Mouse (Mus musculus) liver, embryonic 11.5 days (tissue): ENCODE data around the gene Plekhg1. TPM values are rescaled to one million over a fixed set of nuclear protein-coding genes. Genes with fewer than 3 reads are reported as not detected.

Experiments used
- ATAC-seq: fragments of 200-750 bp; cut with Nextera tagmentation; replicated peaks from 2 replicates; pipeline ENCODE4 v1.8.0; 2017; ENCODE audit warnings: moderate number of reproducible peaks, mild to moderate bottlenecking, moderate TSS enrichment, moderate library complexity; ENCODE audit not compliant: low FRiP score
- DNase-seq: peaks from one replicate; pipeline ENCODE4 v3.0.0-alpha.2; 2017; ENCODE audit warnings: low spot score
- H3K27ac ChIP-seq: fragments of 300-500 bp; sonication (generic); 2 replicates; pipeline ENCODE4 v1.5.1; 2014; ENCODE audit warnings: mild to moderate bottlenecking, low read depth, low read length, control low read depth
- H3K27me3 ChIP-seq: fragments of 300-500 bp; sonication (generic); replicated peaks from 2 replicates; pipeline ENCODE4 v1.6.1; 2014; ENCODE audit warnings: low read length, mixed read lengths; ENCODE audit not compliant: control insufficient read depth, insufficient read depth
- H3K36me3 ChIP-seq: fragments of 300-500 bp; sonication (generic); 2 replicates; pipeline ENCODE4 v1.6.1; 2014; ENCODE audit warnings: mild to moderate bottlenecking, low read length, moderate library complexity, mixed read lengths; ENCODE audit not compliant: control insufficient read depth, insufficient read depth
- H3K4me1 ChIP-seq: fragments of 300-500 bp; sonication (generic); replicated peaks from 2 replicates; pipeline ENCODE4 v1.6.1; 2014; ENCODE audit warnings: low read length, mixed read lengths; ENCODE audit not compliant: control insufficient read depth, insufficient read depth
- H3K4me2 ChIP-seq: fragments of 300-500 bp; sonication (generic); 2 replicates; pipeline ENCODE4 v1.6.1; 2014; ENCODE audit warnings: mild to moderate bottlenecking, control low read depth, moderate library complexity
- H3K4me3 ChIP-seq: fragments of 300-500 bp; sonication (generic); 2 replicates; pipeline ENCODE4 v1.5.1; 2014; ENCODE audit warnings: low read depth, low read length, control low read depth
- H3K9ac ChIP-seq: fragments of 300-500 bp; sonication (generic); 2 replicates; pipeline ENCODE4 v1.6.1; 2014; ENCODE audit warnings: low read depth, low read length, control low read depth
- H3K9me3 ChIP-seq: fragments of 300-500 bp; sonication (generic); 2 replicates; pipeline ENCODE4 v1.6.1; 2016; ENCODE audit warnings: low read length, inconsistent platforms, mixed read lengths; ENCODE audit not compliant: control insufficient read depth
- WGBS: fragments of 180-500 bp; shearing (Covaris S2); extraction: QIAGEN DNeasy Blood & Tissue Kit; methylation state at CpG from one replicate; pipeline ENCODE4 v1.1.7; 2014; 5-methylcytosine and 5-hydroxymethylcytosine counted together
- polyA plus RNA-seq: library from polyadenylated mRNA; unstranded; fragments of >200 nt; fragmentation: Nextera tagmentation; extraction: Ambion mirVana; gene quantifications from 2 replicates; pipeline ENCODE4 v1.2.1, GENCODE M21; 2014

Gene Plekhg1
- polyA plus RNA-seq, 1 experiment from 2014 or later = 4.9 TPM

GRCm38 (mm10) chr10:3702585-3702984 is 37.6 kb upstream of the Plekhg1 start:
- H3K4me3 ChIP-seq = no peak overlapping the region
- no peaks in the 10 kb centered on the region for H3K4me1 ChIP-seq
- no peak overlapping the region for H3K4me2 ChIP-seq
- ATAC-seq = no peak
- no peak overlapping the region for H3K27ac ChIP-seq
- no peaks in the 10 kb centered on the region for H3K36me3 ChIP-seq
- 79% methylated on average over 2 of the region's 2 CpGs for WGBS
- DNase-seq = no peak
- no peaks in the 10 kb centered on the region for H3K27me3 ChIP-seq
- no peak overlapping the region for H3K9ac ChIP-seq
- no peaks in the 10 kb centered on the region for H3K9me3 ChIP-seq

DNA sequence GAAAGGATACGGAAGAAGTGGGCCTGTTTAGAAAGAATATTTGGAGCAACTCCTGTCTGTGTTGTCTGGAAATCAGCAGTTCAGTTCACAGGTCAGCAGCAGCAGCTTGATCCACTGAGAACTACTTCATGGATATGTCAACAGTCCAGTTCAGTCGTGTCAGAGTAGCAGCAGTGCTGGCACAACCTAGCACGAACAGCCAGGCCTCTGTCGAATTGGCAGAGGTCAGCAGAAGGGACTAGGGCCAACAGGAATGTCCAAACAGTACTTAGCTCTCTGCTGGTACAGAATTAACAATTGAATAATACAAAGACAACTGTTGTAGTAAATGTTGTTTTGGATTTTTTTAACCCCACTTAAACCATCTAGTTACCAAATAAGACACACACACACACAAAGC is 33.9 kb upstream of the Plekhg1 start:
- no peaks in the 10 kb centered on the region for H3K9me3 ChIP-seq
- no peak overlapping the region for H3K4me2 ChIP-seq
- no peak overlapping the region for H3K9ac ChIP-seq
- WGBS = 67% methylated on average over 4 of the region's 4 CpGs
- H3K27me3 ChIP-seq = no peaks in the 10 kb centered on the region
- H3K36me3 ChIP-seq = no peaks in the 10 kb centered on the region
- no peak overlapping the region for H3K4me3 ChIP-seq
- ATAC-seq = no peak
- no peak for DNase-seq
- H3K4me1 ChIP-seq = no peaks in the 10 kb centered on the region
- H3K27ac ChIP-seq = no peak overlapping the region

DNA sequence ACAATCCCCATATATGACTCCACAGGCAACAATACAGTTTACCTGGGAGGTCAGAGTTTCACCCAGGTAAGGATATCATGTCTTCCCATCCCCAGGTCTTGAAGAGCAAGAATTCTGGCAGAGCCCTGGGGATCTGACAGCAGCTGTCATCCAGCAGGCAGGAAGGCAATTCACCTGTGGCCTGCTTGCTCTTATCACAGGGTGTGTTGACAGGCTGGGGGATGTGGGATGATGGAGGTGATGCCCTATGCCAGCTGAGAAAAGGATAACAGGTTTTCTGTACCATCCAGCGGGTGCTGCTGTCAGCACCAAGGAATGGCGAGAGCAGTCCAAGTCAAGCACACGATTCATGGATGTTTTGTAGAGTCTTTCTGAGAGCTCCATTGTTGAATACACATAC is 30.1 kb upstream of the Plekhg1 start:
- DNase-seq (no peak), ATAC-seq (no peak)
- H3K27ac ChIP-seq = no peak overlapping the region
- H3K4me1 ChIP-seq = no peaks in the 10 kb centered on the region
- no peak overlapping the region for H3K4me2 ChIP-seq
- 80% methylated on average over 3 of the region's 3 CpGs for WGBS
- H3K4me3 ChIP-seq = no peak overlapping the region
- H3K9ac ChIP-seq = no peak overlapping the region
- no peaks in the 10 kb centered on the region for H3K27me3 ChIP-seq
- H3K36me3 ChIP-seq = no peaks in the 10 kb centered on the region
- H3K9me3 ChIP-seq = no peaks in the 10 kb centered on the region

DNA sequence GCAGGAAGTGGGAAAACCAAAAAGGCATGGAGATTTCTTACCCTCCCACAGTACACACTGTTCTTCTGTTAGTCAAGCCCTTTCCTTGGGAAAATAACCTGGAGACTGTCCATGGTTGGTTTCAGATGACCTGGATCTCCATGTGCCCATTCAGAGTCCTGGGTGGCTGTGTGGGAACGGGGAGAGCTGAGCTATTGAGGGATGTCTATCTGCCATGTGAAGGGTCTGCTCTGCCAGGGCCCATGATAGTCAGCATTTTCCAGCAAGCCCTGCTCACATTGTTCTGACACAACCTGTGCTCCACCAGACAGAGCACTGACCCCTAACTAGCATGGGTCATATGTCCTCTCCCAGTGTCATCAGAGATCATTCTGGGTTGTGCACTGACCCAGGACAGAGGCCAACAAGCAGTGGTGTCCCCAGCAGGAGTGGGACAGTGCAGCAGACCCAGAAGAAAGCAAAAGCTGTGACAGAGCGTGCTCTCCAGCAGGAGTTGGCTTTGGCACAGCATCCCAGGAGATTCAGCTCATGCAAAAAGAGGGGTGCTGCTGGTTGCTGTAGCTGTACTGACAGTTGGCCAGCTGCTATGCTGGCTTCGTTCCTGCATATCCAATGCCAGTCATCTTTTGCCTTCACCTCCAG is 24.7 kb upstream of the Plekhg1 start:
- ATAC-seq (no peak), DNase-seq (no peak)
- Histone ChIP-seq H3K4me2 (no peak overlapping the region), H3K27ac (no peak overlapping the region), H3K27me3 (no peaks in the 10 kb centered on the region), H3K9me3 (no peaks in the 10 kb centered on the region), H3K4me1 (no peaks in the 10 kb centered on the region), H3K9ac (no peak overlapping the region), H3K36me3 (no peaks in the 10 kb centered on the region), H3K4me3 (no peak overlapping the region)
- WGBS = 74% methylated on average over 3 of the region's 3 CpGs

- ATAC-seq (peak; percentile 23; the same call in 1 of the 2 replicates), DNase-seq (no peak)
- H3K9ac ChIP-seq = no peak overlapping the region
- H3K27ac ChIP-seq = no peak overlapping the region
- H3K4me3 ChIP-seq = no peak overlapping the region
- no peaks in the 10 kb centered on the region for H3K9me3 ChIP-seq
- H3K27me3 ChIP-seq = no peaks in the 10 kb centered on the region
- no peaks in the 10 kb centered on the region for H3K36me3 ChIP-seq
- no peak overlapping the region for H3K4me2 ChIP-seq
- 37% methylated on average over 16 of the region's 16 CpGs for WGBS
- H3K4me1 ChIP-seq = no peaks in the 10 kb centered on the region
These were observed 21.9 kb upstream of the Plekhg1 start for GRCm38 (mm10) chr10:3718021-3718865.

DNA sequence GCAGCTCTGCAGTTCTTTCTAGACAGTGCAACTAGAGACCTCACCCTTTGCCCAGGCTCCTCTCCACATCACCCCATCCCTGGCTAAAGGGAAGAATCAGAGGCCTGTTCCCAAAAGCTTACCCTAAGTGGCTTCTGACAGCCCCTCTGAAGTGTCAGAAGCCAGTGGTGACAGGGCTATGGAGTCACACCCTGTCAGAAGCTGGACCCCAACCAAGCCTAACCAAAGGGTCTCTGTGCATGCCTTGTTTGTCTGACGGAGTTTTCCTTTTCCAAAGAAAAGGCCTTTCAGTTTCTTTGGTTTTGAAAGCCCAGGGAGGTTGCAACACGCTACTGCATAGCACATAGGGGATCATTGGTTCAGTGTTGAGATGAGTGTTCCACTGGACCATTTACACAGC is 19.9 kb upstream of the Plekhg1 start:
- DNase-seq (no peak), ATAC-seq (no peak)
- Histone ChIP-seq H3K4me3 (no peak overlapping the region), H3K4me2 (no peak overlapping the region), H3K27ac (no peak overlapping the region), H3K9ac (no peak overlapping the region), H3K4me1 (no peaks in the 10 kb centered on the region), H3K27me3 (no peaks in the 10 kb centered on the region), H3K36me3 (no peaks in the 10 kb centered on the region), H3K9me3 (no peaks in the 10 kb centered on the region)
- 80% methylated on average over 2 of the region's 2 CpGs for WGBS

- 80% methylated on average over 2 of the region's 2 CpGs for WGBS
- DNase-seq = no peak
- Histone ChIP-seq H3K4me3 (no peak overlapping the region), H3K4me1 (no peaks in the 10 kb centered on the region), H3K9ac (no peak overlapping the region), H3K36me3 (no peaks in the 10 kb centered on the region), H3K27me3 (no peaks in the 10 kb centered on the region), H3K4me2 (no peak overlapping the region), H3K9me3 (no peaks in the 10 kb centered on the region), H3K27ac (no peak overlapping the region)
- ATAC-seq = no peak
These were observed 17.8 kb upstream of the Plekhg1 start for GRCm38 (mm10) chr10:3722339-3722738.

DNA sequence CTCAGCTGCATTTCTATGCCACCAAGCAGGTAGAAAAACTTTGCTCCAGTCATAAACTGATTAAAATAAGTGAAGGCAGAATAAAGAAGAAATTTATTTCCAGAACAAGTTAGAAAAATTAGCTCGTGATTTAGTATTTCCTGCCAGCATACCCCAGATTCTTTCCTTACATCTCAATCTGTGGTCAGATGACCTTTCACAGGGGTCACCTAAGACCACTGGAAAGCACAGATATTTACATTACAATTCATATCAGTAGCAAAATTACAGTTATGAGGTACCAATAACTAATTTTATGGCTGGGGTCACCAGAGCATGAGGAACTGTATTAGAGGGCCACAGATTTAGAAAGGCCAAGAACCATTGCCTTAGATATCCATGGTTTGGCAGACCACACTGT is 15.5 kb upstream of the Plekhg1 start:
- no peak for ATAC-seq
- DNase-seq = no peak
- H3K36me3 ChIP-seq = no peaks in the 10 kb centered on the region
- no peaks in the 10 kb centered on the region for H3K27me3 ChIP-seq
- no peak overlapping the region for H3K4me3 ChIP-seq
- H3K9me3 ChIP-seq = no peaks in the 10 kb centered on the region
- no peak overlapping the region for H3K4me2 ChIP-seq
- H3K4me1 ChIP-seq = no peaks in the 10 kb centered on the region
- no peak overlapping the region for H3K9ac ChIP-seq
- no peak overlapping the region for H3K27ac ChIP-seq
- 51% methylated on average over 1 of the region's 1 CpGs for WGBS

- Histone ChIP-seq H3K4me2 (no peak overlapping the region), H3K36me3 (no peaks in the 10 kb centered on the region), H3K27me3 (no peaks in the 10 kb centered on the region), H3K9me3 (no peaks in the 10 kb centered on the region), H3K9ac (no peak overlapping the region), H3K4me3 (no peak overlapping the region), H3K27ac (no peak overlapping the region), H3K4me1 (no peaks in the 10 kb centered on the region)
- WGBS = 71% methylated on average over 3 of the region's 3 CpGs
- DNase-seq = no peak
- ATAC-seq = no peak
These were observed 10.5 kb upstream of the Plekhg1 start for GRCm38 (mm10) chr10:3729666-3730065.
